Mouse (Mus musculus) CH12.LX (cell line): ENCODE measurements around the gene Acyp1.

Experiments
- CTCF ChIP-seq, 2 experiments: IDR thresholded peaks in 1 of 2; conservative IDR thresholded peaks in 1 of 2; 2 replicates each; pipeline ENCODE4 v1.5.1; 2011 to 2012; ENCODE audit warnings: low read depth in 2 of 2, low read length in 2 of 2, improper control_type of control experiment in 1 of 2, inconsistent platforms in 1 of 2, mild to moderate bottlenecking in 1 of 2, moderate library complexity in 1 of 2
- E2F4 ChIP-seq: IDR thresholded peaks from 2 replicates; pipeline ENCODE4 v1.6.1; 2011; ENCODE audit warnings: low read depth, low read length, improper control_type of control experiment; ENCODE audit not compliant: insufficient replicate concordance
- EP300 ChIP-seq: IDR thresholded peaks from 2 replicates; pipeline ENCODE4 v1.6.1; 2011; ENCODE audit warnings: low read length, improper control_type of control experiment
- ETS1 ChIP-seq: conservative IDR thresholded peaks from 2 replicates; pipeline ENCODE4 v1.6.1; 2012; ENCODE audit warnings: low read depth, mild to moderate bottlenecking, inconsistent platforms, low read length, improper control_type of control experiment, moderate library complexity
- HCFC1 ChIP-seq: IDR thresholded peaks from 2 replicates; pipeline ENCODE4 v1.6.1; 2012; ENCODE audit warnings: low read depth, mild to moderate bottlenecking, inconsistent platforms, low read length, improper control_type of control experiment
- KAT2A ChIP-seq: IDR thresholded peaks from 2 replicates; pipeline ENCODE4 v1.6.1; 2012; ENCODE audit warnings: low read length, improper control_type of control experiment, inconsistent platforms; ENCODE audit not compliant: insufficient replicate concordance
- MAFK ChIP-seq: IDR thresholded peaks from 2 replicates; pipeline ENCODE4 v1.6.1; 2011; ENCODE audit warnings: low read length, improper control_type of control experiment; ENCODE audit not compliant: insufficient replicate concordance
- MEF2A ChIP-seq: IDR thresholded peaks from 2 replicates; pipeline ENCODE4 v1.6.1; 2014; ENCODE audit warnings: low read depth, mild to moderate bottlenecking, inconsistent platforms, low read length, improper control_type of control experiment, borderline replicate concordance
- NRF1 ChIP-seq: IDR thresholded peaks from 2 replicates; pipeline ENCODE4 v1.6.1; 2014; ENCODE audit warnings: low read depth, mild to moderate bottlenecking, inconsistent platforms, low read length, improper control_type of control experiment, moderate library complexity
- POLR2A ChIP-seq: IDR thresholded peaks from 2 replicates; pipeline ENCODE4 v1.6.1; 2011; ENCODE audit warnings: low read depth, mild to moderate bottlenecking, improper control_type of control experiment, low read length
- TCF12 ChIP-seq: IDR thresholded peaks from 2 replicates; pipeline ENCODE4 v1.6.1; 2014; ENCODE audit warnings: low read depth, mild to moderate bottlenecking, inconsistent platforms, low read length, improper control_type of control experiment
- ZC3H11A ChIP-seq: IDR thresholded peaks from 2 replicates; pipeline ENCODE4 v1.6.1; 2012; ENCODE audit warnings: low read depth, mild to moderate bottlenecking, inconsistent platforms, low read length, improper control_type of control experiment
- ZKSCAN1 ChIP-seq: IDR thresholded peaks from 2 replicates; pipeline ENCODE4 v1.6.1; 2012; ENCODE audit warnings: low read depth, inconsistent platforms, low read length, improper control_type of control experiment, borderline replicate concordance
- ZNF384 ChIP-seq: IDR thresholded peaks from 2 replicates; pipeline ENCODE4 v1.6.1; 2012; ENCODE audit warnings: low read depth, low read length, improper control_type of control experiment, inconsistent platforms

GRCm38 (mm10) chr12:85276273-85276672 lies 12.0 kb downstream of the Acyp1 start:
- TF ChIP-seq MAFK: no peak
- TF ChIP-seq NRF1: no peak
- TF ChIP-seq E2F4: no peak
- no peak for TF ChIP-seq HCFC1
- TF ChIP-seq ZC3H11A: no peak
- no peak for TF ChIP-seq MEF2A
- no peak for TF ChIP-seq CTCF (conservative IDR thresholded peaks at IDR 0.05 in 1 of 2, IDR thresholded peaks at IDR 0.05 in 1 of 2; ENCODE audit: low read depth in 2 of 2, low read length in 2 of 2)
- no peak for TF ChIP-seq TCF12
- TF ChIP-seq ETS1: no peak
- TF ChIP-seq POLR2A: no peak
- no peak for TF ChIP-seq EP300
- no peak for TF ChIP-seq KAT2A
- TF ChIP-seq ZNF384: no peak
- no peak for TF ChIP-seq ZKSCAN1
